Mouse (Mus musculus) liver, embryonic 16.5 days (tissue): ENCODE results near the gene Psmd13. TPM values are rescaled to one million over a fixed set of nuclear protein-coding genes. Genes with fewer than 3 reads are reported as not detected.

Source experiments
- ATAC-seq: fragments of 200-750 bp; cut with Nextera tagmentation; 2 replicates; pipeline ENCODE4 v1.8.0; 2017; ENCODE audit warnings: low read depth, mild to moderate bottlenecking, moderate number of reproducible peaks, moderate library complexity
- H3K27ac ChIP-seq: fragments of 300-500 bp; sonication (generic); 2 replicates; pipeline ENCODE4 v1.5.1; 2014; ENCODE audit warnings: mild to moderate bottlenecking, low read length
- H3K27me3 ChIP-seq: fragments of 300-500 bp; sonication (generic); 2 replicates; pipeline ENCODE4 v1.6.1; 2014; ENCODE audit warnings: low read depth, low read length, mixed read lengths; ENCODE audit not compliant: control insufficient read depth, insufficient read depth
- H3K36me3 ChIP-seq: fragments of 300-500 bp; sonication (generic); 2 replicates; pipeline ENCODE4 v1.6.1; 2014; ENCODE audit warnings: mild to moderate bottlenecking; ENCODE audit not compliant: control insufficient read depth, insufficient read depth
- H3K4me1 ChIP-seq: fragments of 300-500 bp; sonication (generic); 2 replicates; pipeline ENCODE4 v1.6.1; 2014; ENCODE audit warnings: low read depth, low read length, mixed read lengths; ENCODE audit not compliant: control insufficient read depth
- H3K4me2 ChIP-seq: fragments of 300-500 bp; sonication (generic); 2 replicates; pipeline ENCODE4 v1.6.1; 2014; ENCODE audit warnings: low read depth, low read length, mixed read lengths
- H3K4me3 ChIP-seq: fragments of 300-500 bp; sonication (generic); 2 replicates; pipeline ENCODE4 v1.5.1; 2014; ENCODE audit warnings: low read depth, mild to moderate bottlenecking, low read length
- H3K9ac ChIP-seq: fragments of 300-500 bp; sonication (generic); 2 replicates; pipeline ENCODE4 v1.6.1; 2014; ENCODE audit warnings: low read depth, low read length
- H3K9me3 ChIP-seq: fragments of 300-500 bp; sonication (generic); replicated peaks from 2 replicates; pipeline ENCODE4 v1.6.1; 2016; ENCODE audit warnings: low read length; ENCODE audit not compliant: control insufficient read depth
- WGBS: fragments of 180-500 bp; shearing (Covaris S2); extraction: QIAGEN DNeasy Blood & Tissue Kit; methylation state at CpG from one replicate; pipeline ENCODE4 v1.1.7; 2014; ENCODE audit not compliant: insufficient replicate concordance; 5-methylcytosine and 5-hydroxymethylcytosine counted together
- polyA plus RNA-seq: library from polyadenylated mRNA; unstranded; fragments of >200 nt; fragmentation: Nextera tagmentation; extraction: Ambion mirVana; gene quantifications from 2 replicates; pipeline ENCODE4 v1.2.1, GENCODE M21; 2015

Gene Psmd13
- polyA plus RNA-seq, 1 experiment from 2014 or later, result 108 TPM

GRCm38 (mm10) chr7:140922398-140923069, 40.8 kb downstream of the Psmd13 start:
- Histone ChIP-seq H3K27me3 (peaks cover 43% of the 10 kb centered on the region), H3K4me1 (peaks cover 8% of the 10 kb centered on the region), H3K9me3 (no peaks in the 10 kb centered on the region), H3K4me2 (peak overlapping the region; percentile 41), H3K9ac (no peak overlapping the region), H3K36me3 (no peaks in the 10 kb centered on the region), H3K4me3 (peak overlapping the region; percentile 21), H3K27ac (no peak overlapping the region)
- peak; percentile 75 for ATAC-seq
- WGBS, result 1% methylated on average over 49 of the region's 49 CpGs

- Histone ChIP-seq H3K27me3 (peaks cover 43% of the 10 kb centered on the region), H3K4me2 (peak overlapping the region; percentile 41; the same call in 1 of the 2 replicates), H3K36me3 (peaks cover 4% of the 10 kb centered on the region; the same call in 1 of the 2 replicates), H3K27ac (no peak overlapping the region), H3K4me3 (peak overlapping the region; percentile 21; the same call in 1 of the 2 replicates), H3K9ac (no peak overlapping the region), H3K4me1 (peaks cover 8% of the 10 kb centered on the region), H3K9me3 (no peaks in the 10 kb centered on the region)
- 19% methylated on average over 30 of the region's 30 CpGs for WGBS
- ATAC-seq, result no peak
These were observed 41.5 kb downstream of the Psmd13 start for GRCm38 (mm10) chr7:140923070-140923775.

- H3K36me3 ChIP-seq, result peaks cover 7% of the 10 kb centered on the region; the same call in 1 of the 2 replicates
- peaks cover 6% of the 10 kb centered on the region for H3K4me1 ChIP-seq
- no peak overlapping the region for H3K27ac ChIP-seq
- no peak overlapping the region for H3K4me2 ChIP-seq
- H3K27me3 ChIP-seq, result peaks cover 25% of the 10 kb centered on the region
- H3K9me3 ChIP-seq, result no peaks in the 10 kb centered on the region
- 71% methylated on average over 6 of the region's 6 CpGs for WGBS
- no peak overlapping the region for H3K4me3 ChIP-seq
- no peak overlapping the region for H3K9ac ChIP-seq
- ATAC-seq, result no peak; the same call in 1 of the 2 replicates
These were observed 45.4 kb downstream of the Psmd13 start for GRCm38 (mm10) chr7:140927181-140927580.

- Histone ChIP-seq H3K9ac (no peak overlapping the region), H3K4me2 (no peak overlapping the region), H3K27ac (no peak overlapping the region), H3K27me3 (no peaks in the 10 kb centered on the region; the same call in 1 of the 2 replicates), H3K4me1 (peaks cover 10% of the 10 kb centered on the region), H3K36me3 (no peaks in the 10 kb centered on the region), H3K4me3 (no peak overlapping the region), H3K9me3 (no peaks in the 10 kb centered on the region)
- ATAC-seq, result no peak
- WGBS, result 32% methylated on average over 3 of the region's 3 CpGs
These were observed 56.7 kb downstream of the Psmd13 start for GRCm38 (mm10) chr7:140938436-140938835.

GRCm38 (mm10) chr7:140938896-140939295, 57.1 kb downstream of the Psmd13 start:
- no peak for ATAC-seq
- Histone ChIP-seq H3K9ac (no peak overlapping the region), H3K4me1 (peaks cover 10% of the 10 kb centered on the region), H3K4me2 (no peak overlapping the region), H3K27me3 (no peaks in the 10 kb centered on the region; the same call in 1 of the 2 replicates), H3K4me3 (no peak overlapping the region), H3K27ac (no peak overlapping the region), H3K36me3 (no peaks in the 10 kb centered on the region), H3K9me3 (no peaks in the 10 kb centered on the region)
- 38% methylated on average over 2 of the region's 2 CpGs for WGBS

GRCm38 (mm10) chr7:140939669-140940171, 58.0 kb downstream of the Psmd13 start:
- no peak for ATAC-seq
- 41% methylated on average over 8 of the region's 8 CpGs for WGBS
- H3K9ac ChIP-seq, result no peak overlapping the region

GRCm38 (mm10) chr7:140941222-140942051, 59.7 kb downstream of the Psmd13 start, which contains the start of gene Pgghg:
TSS of gene Pgghg (plus strand) at chr7:140941391.
- Histone ChIP-seq H3K27me3 (no peaks in the 10 kb centered on the region; the same call in 1 of the 2 replicates), H3K4me1 (peaks cover 10% of the 10 kb centered on the region), H3K9me3 (no peaks in the 10 kb centered on the region), H3K27ac (peak within 1 kb of the TSS; percentile 64), H3K9ac (peak within 1 kb of the TSS; percentile 64), H3K4me2 (peak within 1 kb of the TSS; percentile 52), H3K4me3 (peak within 1 kb of the TSS; percentile 62), H3K36me3 (no peaks in the 10 kb centered on the region)
- under 1% methylated on average over 33 of the region's 33 CpGs for WGBS
- peak; percentile 89 for ATAC-seq

More at GRCm38 (mm10) chr7:140939669-140940171, 58.0 kb downstream of the Psmd13 start:
- no peak overlapping the region for H3K4me2 ChIP-seq
- no peak overlapping the region for H3K27ac ChIP-seq
- H3K4me1 ChIP-seq, result peaks cover 10% of the 10 kb centered on the region
- H3K9me3 ChIP-seq, result no peaks in the 10 kb centered on the region
- no peak overlapping the region for H3K4me3 ChIP-seq
- H3K27me3 ChIP-seq, result no peaks in the 10 kb centered on the region; the same call in 1 of the 2 replicates
- H3K36me3 ChIP-seq, result no peaks in the 10 kb centered on the region

- WGBS, result 50% methylated on average over 9 of the region's 9 CpGs
- Histone ChIP-seq H3K9ac (peak overlapping the region; percentile 64), H3K4me1 (peaks cover 10% of the 10 kb centered on the region), H3K36me3 (no peaks in the 10 kb centered on the region), H3K9me3 (no peaks in the 10 kb centered on the region), H3K4me2 (peak overlapping the region; percentile 52), H3K27ac (peak overlapping the region; percentile 64), H3K4me3 (peak overlapping the region; percentile 62), H3K27me3 (no peaks in the 10 kb centered on the region)
- ATAC-seq, result peak; percentile 9
These were observed 60.6 kb downstream of the Psmd13 start for GRCm38 (mm10) chr7:140942341-140942740.
